Mouse (Mus musculus) C2C12 (cell line): Measurements from ENCODE around the gene Dusp22.

Source experiments
- CEBPB ChIP-seq: IDR thresholded peaks from one replicate; pipeline ENCODE4 v1.6.1; 2011; ENCODE audit warnings: low read depth, mild to moderate bottlenecking, control low read depth, moderate library complexity
- CTCF ChIP-seq: IDR thresholded peaks from one replicate; pipeline ENCODE4 v1.5.1; 2011; ENCODE audit not compliant: control insufficient read depth, insufficient read depth, insufficient read length
- FOSL1 ChIP-seq: IDR thresholded peaks from one replicate; pipeline ENCODE4 v1.8.0; 2011; ENCODE audit warnings: mild to moderate bottlenecking, low read length; ENCODE audit not compliant: poor library complexity, insufficient read depth, severe bottlenecking
- MAX ChIP-seq: IDR thresholded peaks from one replicate; pipeline ENCODE4 v1.6.1; 2011; ENCODE audit warnings: mild to moderate bottlenecking, control low read depth
- MYOD1 ChIP-seq: IDR thresholded peaks from one replicate; pipeline ENCODE4 v1.6.1; 2011; ENCODE audit warnings: low read depth; ENCODE audit not compliant: control insufficient read depth, insufficient read length
- MYOG ChIP-seq: IDR thresholded peaks from one replicate; pipeline ENCODE4 v1.6.1; 2011; ENCODE audit not compliant: control insufficient read depth, insufficient read length; ENCODE audit errors: extremely low read depth
- USF1 ChIP-seq: IDR thresholded peaks from one replicate; pipeline ENCODE4 v1.6.1; 2011; ENCODE audit warnings: low read depth, mild to moderate bottlenecking, control low read depth, moderate library complexity

GRCm38 (mm10) chr13:30757264-30757900 is 97.6 kb downstream of the Dusp22 start:
- TF ChIP-seq MYOD1, result no peak
- TF ChIP-seq MAX, result no peak
- TF ChIP-seq CTCF, result no peak
- no peak for TF ChIP-seq FOSL1
- no peak for TF ChIP-seq USF1
- no peak for TF ChIP-seq CEBPB
- no peak for TF ChIP-seq MYOG
